Mouse (Mus musculus) left cerebral cortex, postnatal 36 days (tissue): ENCODE data around the gene Smc1a. TPM values are rescaled to one million over a fixed set of nuclear protein-coding genes. Genes with fewer than 3 reads are reported as not detected.

Source experiments
- total RNA-seq, 2 experiments: library from RNA; stranded (reverse); gene quantifications; 2 replicates each; pipeline ENCODE4 v1.2.3; 2021

Gene Smc1a
- total RNA-seq, 2 experiments from 2014 or later: 45.2 to 51.3 TPM

Other genes starting within 250 kb of the Smc1a start
- 100 to 1,000 TPM; 258 to 308 TPM for gene Huwe1, start 215.6 kb upstream of the Smc1a start, total RNA-seq
- 10 to 100 TPM; 40.2 to 42.0 TPM for gene Hsd17b10, start 14.6 kb upstream of the Smc1a start, total RNA-seq
- gene Ribc1, start 133 bp upstream of the Smc1a start, total RNA-seq: under 1 TPM; 0.27 to 0.49 TPM
- 100 to 1,000 TPM; 156 to 160 TPM for gene Iqsec2, start 127.8 kb downstream of the Smc1a start, total RNA-seq
- 10 to 100 TPM; 52.7 to 55.8 TPM for gene Kdm5c, start 216.6 kb downstream of the Smc1a start, total RNA-seq